Mouse (Mus musculus): Measurements from ENCODE around the gene Phip.

GRCm38 (mm10) chr9:82835921-82836320 lies 139.4 kb downstream of the Phip start:
- TF ChIP-seq GATA1 (IDR thresholded peaks at IDR 0.05; ENCODE audit: low read length), result no peak
- no peak for TF ChIP-seq TAL1 (IDR thresholded peaks at IDR 0.05; ENCODE audit: low read length)

Measured in erythroblast, embryonic 14.5 days (primary cell).